Mouse (Mus musculus): ENCODE measurements around the gene Cyp2a22. TPM values are rescaled to one million over a fixed set of nuclear protein-coding genes. Genes with fewer than 3 reads are reported as not detected.
"Not testable (repeated sequence)": the region's sequence is repeated elsewhere in the genome, so short reads cannot be mapped to it uniquely, and the experiment has no call there.

Gene Cyp2a22
- not detected in 2 replicates for polyA plus RNA-seq (2015; fragmentation: Nextera tagmentation; extraction: Ambion mirVana)

DNA sequence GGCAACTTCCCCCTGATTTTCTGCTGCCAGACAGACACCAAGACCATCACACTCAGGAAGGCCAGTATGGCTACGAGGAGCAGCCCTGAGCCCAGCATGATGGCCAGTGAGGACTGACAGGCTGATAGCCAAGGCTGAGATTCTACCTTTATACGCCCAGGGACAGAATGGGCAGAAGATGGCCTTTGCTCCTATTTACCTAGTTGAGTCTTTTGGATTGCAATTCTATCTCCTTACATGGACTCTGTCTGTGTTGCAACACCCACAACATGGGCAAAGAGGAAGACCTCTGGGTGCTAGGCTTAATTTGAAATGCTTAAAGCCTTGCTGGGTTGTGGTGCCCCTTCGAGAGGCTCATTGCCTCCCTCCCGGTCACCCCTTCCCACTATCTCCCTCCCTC lies at the start of gene Cyp2a22:
TSS of gene Cyp2a22 (minus strand) at position 123 of the 400 bp plus-strand sequence.
- H3K4me2 ChIP-seq, result no peak within 1 kb of the TSS
- H3K4me3 ChIP-seq (replicated peaks), result no peak within 1 kb of the TSS
- no peak within 1 kb of the TSS for H3K9ac ChIP-seq
- H3K36me3 ChIP-seq, result no peaks in the 10 kb centered on the region
- no peaks in the 10 kb centered on the region for H3K4me1 ChIP-seq
- H3K27me3 ChIP-seq (replicated peaks), result no peaks in the 10 kb centered on the region
- no peak within 1 kb of the TSS for H3K27ac ChIP-seq
- ATAC-seq (ENCODE audit: insufficient read depth, low FRiP score, low read depth), result no peak
- 76% methylated on average over 4 of the region's 4 CpGs for whole genome bisulfite sequencing
- H3K9me3 ChIP-seq, result no peaks in the 10 kb centered on the region

DNA sequence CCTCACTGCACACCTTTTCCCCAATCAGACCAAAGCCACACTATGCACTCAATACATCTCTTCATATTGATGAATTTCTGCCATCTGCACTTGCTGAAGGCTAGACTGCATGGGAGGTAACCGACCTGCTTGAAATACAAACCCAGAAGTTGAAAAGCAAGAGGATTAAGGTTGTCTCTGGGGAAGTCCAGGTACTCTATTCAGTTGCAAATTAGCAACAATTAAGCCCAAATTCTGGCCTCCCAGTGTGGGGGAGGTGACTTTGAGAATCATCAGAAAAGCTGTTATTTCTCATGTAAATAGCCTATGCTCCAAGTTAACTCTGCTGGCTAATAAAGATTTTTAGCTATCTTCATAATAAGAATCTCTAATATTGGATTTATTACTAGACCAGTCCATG lies 44.0 kb upstream of the Cyp2a22 start:
- WGBS, result 40% methylated on average over 1 of the region's 1 CpGs
- H3K4me2 ChIP-seq, result not testable (repeated sequence)

DNA sequence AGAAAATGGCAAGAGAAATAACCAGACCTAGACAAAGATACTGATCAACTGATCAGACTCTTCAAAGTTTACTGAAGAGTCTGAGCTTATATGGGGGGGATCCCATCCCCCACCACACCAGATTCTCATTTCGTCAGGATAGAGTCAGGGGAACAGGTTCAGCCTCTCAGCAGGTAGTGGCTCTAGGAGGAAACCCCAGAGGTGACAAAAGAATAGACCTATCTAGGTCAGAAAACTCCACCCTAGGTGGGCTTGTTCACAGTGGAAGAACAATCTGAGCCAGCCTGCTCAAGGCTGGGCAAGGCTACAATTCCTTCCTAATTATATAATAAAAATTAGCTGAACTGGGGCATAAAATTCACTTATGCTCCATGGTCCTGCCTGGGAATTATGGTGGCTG lies 43.4 kb upstream of the Cyp2a22 start:
- Histone ChIP-seq H3K4me2 (no peak overlapping the region), H3K27me3 (replicated peaks) (no peaks in the 10 kb centered on the region), H3K9me3 (no peaks in the 10 kb centered on the region), H3K4me3 (replicated peaks) (no peak overlapping the region), H3K27ac (no peak overlapping the region), H3K9ac (no peak overlapping the region), H3K4me1 (no peaks in the 10 kb centered on the region), H3K36me3 (no peaks in the 10 kb centered on the region)
- 31% methylated on average over 1 of the region's 1 CpGs for WGBS
- no peak for ATAC-seq (ENCODE audit: insufficient read depth, low FRiP score, low read depth)

More for the DNA sequence above, 44.0 kb upstream of the Cyp2a22 start:
- H3K9me3 ChIP-seq; H3K4me3 ChIP-seq (replicated peaks); H3K9ac ChIP-seq; H3K27me3 ChIP-seq (replicated peaks); H3K27ac ChIP-seq; ATAC-seq (ENCODE audit: insufficient read depth, low FRiP score, low read depth); H3K4me1 ChIP-seq; H3K36me3 ChIP-seq: not testable (repeated sequence)

DNA sequence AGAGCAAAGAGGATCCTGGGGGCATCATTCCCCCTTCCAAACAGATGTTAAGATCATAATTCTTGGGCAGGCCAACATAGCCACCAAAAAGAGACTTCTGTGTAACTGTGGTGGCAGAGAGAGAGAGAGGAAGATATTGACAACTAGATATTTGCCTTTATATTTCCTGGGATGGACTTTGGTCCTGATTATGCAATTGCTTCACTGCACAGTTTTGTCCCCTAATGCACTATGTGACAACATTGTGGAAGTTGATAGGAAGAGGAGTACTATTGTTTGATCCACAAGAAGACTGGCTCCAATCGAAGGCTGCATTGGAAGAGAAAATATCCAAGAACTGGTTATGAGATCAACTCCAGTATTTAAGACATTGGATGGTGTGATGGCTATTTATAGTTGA lies 42.8 kb upstream of the Cyp2a22 start:
- H3K4me1 ChIP-seq; H3K27me3 ChIP-seq (replicated peaks); H3K36me3 ChIP-seq; H3K4me3 ChIP-seq (replicated peaks); H3K4me2 ChIP-seq; ATAC-seq (ENCODE audit: insufficient read depth, low FRiP score, low read depth); H3K9ac ChIP-seq; H3K9me3 ChIP-seq; H3K27ac ChIP-seq: not testable (repeated sequence)
- WGBS, result 62% methylated on average over 1 of the region's 1 CpGs

DNA sequence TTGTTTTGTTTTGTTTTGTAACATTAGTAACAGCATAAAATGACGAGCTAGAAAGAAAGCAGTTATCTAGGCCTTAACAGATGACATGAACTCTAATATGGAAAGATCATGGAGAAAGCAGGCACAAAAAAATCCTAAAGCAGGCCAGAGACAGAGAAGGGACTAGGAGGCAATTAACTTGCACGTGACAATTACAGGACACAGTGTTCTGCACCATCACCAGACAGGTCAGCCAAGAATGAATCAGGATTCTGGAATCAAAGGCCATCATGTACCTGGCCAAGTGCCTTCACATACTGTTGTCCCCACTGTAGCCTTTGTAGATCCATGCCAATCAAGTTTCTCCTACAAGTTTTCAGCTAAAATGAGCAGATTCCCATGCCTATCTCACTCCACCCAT lies 42.3 kb upstream of the Cyp2a22 start:
- H3K9me3 ChIP-seq; H3K9ac ChIP-seq; H3K36me3 ChIP-seq; ATAC-seq (ENCODE audit: insufficient read depth, low FRiP score, low read depth); H3K4me3 ChIP-seq (replicated peaks); H3K4me1 ChIP-seq; H3K4me2 ChIP-seq; H3K27me3 ChIP-seq (replicated peaks); H3K27ac ChIP-seq: not testable (repeated sequence)
- 76% methylated on average over 2 of the region's 2 CpGs for WGBS

DNA sequence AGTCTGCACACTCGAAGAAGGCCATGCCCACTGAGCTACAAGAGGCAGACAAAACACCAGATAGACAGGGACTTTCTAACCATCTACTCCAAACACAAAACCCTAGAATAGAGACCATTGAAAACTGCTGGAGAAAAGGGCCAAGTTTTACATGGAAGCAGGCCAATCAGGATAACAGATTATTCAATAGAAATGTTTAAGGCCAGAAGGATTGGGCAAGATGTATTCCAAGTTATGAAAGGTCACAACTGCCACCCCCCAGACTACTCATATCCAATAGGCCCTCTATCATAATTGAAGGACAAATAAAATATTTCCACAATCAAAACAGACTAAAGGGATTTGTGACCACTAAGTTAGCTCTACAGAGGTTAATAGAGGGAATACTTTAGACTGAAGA lies 23.2 kb upstream of the Cyp2a22 start:
- not testable (repeated sequence) for ATAC-seq (ENCODE audit: insufficient read depth, low FRiP score, low read depth); H3K9ac ChIP-seq; H3K4me3 ChIP-seq (replicated peaks); H3K27ac ChIP-seq; H3K36me3 ChIP-seq; H3K4me2 ChIP-seq; H3K4me1 ChIP-seq; H3K9me3 ChIP-seq; H3K27me3 ChIP-seq (replicated peaks)
- 56% methylated on average over 1 of the region's 1 CpGs for WGBS

DNA sequence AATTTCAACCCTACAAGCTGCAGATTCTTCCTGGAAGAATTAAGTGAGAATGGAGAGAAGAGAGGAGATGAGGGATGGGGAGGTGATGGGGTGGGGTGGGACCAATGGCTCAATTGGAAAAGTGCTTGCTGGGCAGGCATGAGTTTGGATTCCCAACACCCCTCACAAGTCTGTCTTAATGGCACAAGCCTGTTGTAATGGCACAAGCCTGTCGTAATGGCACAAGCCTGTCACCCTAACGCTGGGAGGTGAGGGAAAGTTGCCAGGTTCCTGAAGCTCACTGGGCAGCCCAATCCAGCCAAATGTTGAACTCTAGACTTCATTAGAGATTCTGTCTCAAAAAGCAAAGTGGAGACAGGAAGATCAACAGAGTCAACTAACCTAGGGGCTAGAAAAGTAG lies 14.1 kb upstream of the Cyp2a22 start:
- H3K27me3 ChIP-seq (replicated peaks); H3K9me3 ChIP-seq; H3K4me2 ChIP-seq; H3K4me1 ChIP-seq; ATAC-seq (ENCODE audit: insufficient read depth, low FRiP score, low read depth); H3K4me3 ChIP-seq (replicated peaks); H3K27ac ChIP-seq; H3K36me3 ChIP-seq; H3K9ac ChIP-seq: not testable (repeated sequence)
- WGBS, result 86% methylated on average over 2 of the region's 2 CpGs

DNA sequence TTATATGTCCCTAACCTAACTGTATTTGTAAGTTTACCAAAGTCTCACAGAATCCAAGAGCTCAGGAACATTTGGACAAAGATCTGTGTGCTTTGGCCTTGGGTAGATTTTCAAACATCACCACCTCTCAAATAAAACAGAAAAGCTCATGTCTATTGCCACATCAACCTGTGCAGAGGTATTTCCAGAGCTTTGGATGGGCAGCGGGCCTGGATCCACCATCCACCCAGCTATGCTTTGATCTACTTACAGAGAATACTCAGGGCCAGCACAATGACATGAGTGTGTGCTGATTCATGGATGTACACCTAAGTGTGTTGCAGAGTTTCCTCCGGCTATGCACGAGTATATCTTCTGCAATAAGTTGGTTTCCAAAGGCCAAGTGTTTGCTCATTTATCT lies 13.5 kb upstream of the Cyp2a22 start:
- H3K36me3 ChIP-seq; H3K4me1 ChIP-seq; H3K27me3 ChIP-seq (replicated peaks); H3K9ac ChIP-seq; ATAC-seq (ENCODE audit: insufficient read depth, low FRiP score, low read depth); H3K27ac ChIP-seq; H3K4me2 ChIP-seq; H3K4me3 ChIP-seq (replicated peaks); H3K9me3 ChIP-seq: not testable (repeated sequence)
- WGBS, result 74% methylated on average over 3 of the region's 3 CpGs

DNA sequence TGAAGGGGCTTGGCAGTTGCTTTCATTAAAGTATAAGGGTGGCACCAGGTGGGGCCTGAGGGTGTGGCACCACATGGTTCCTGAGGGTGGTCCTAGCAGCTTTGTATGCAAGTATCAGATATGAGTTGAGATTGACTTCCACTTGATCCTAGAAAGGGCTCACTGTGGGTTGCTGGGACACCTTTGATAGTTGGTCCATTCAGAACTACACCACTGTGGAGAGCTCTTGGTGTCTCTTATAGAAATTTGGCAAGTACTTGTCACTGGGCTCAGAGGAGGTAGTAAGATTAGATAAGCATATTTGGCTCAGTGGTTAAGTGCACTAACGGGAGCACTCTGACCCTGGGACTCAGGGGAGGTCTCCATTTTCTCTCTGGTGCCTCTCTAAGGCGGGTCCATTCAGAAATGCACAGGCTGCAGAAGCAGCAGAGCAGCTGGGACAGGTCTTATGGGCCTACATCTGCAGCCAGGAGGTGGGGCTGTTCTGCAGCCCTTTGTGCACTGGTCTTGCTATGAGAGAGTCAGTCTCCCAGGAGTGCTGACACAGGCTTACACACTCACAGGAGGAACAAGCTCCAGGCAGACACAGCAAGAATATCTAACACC lies 2.2 kb upstream of the Cyp2a22 start:
- WGBS, result 29% methylated on average over 2 of the region's 2 CpGs
- H3K4me2 ChIP-seq; H3K9ac ChIP-seq; ATAC-seq (ENCODE audit: insufficient read depth, low FRiP score, low read depth); H3K27me3 ChIP-seq (replicated peaks); H3K27ac ChIP-seq; H3K36me3 ChIP-seq; H3K9me3 ChIP-seq; H3K4me3 ChIP-seq (replicated peaks); H3K4me1 ChIP-seq: not testable (repeated sequence)

DNA sequence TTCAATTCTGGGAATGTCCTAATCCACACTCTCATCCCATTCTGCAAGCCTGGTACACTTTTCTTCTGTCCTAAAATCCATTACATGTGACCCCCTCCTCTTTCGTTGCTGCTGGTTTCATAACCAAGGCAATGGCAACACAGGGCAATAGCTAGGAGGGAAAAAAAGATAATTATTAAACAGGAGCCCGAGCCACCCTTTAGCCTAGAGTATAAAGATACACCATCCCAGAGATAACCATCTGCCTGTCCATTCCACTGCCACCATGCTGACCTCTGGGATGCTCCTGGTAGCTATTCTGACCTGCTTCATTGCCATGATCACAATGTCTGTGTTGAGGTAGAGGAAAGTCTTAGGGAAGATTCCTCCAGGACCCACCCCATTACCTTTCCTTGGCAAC lies 22.1 kb downstream of the Cyp2a22 start:
- 66% methylated on average over 2 of the region's 2 CpGs for WGBS
- H3K27ac ChIP-seq; H3K4me1 ChIP-seq; H3K9ac ChIP-seq; ATAC-seq (ENCODE audit: insufficient read depth, low FRiP score, low read depth); H3K27me3 ChIP-seq (replicated peaks); H3K4me3 ChIP-seq (replicated peaks); H3K36me3 ChIP-seq; H3K9me3 ChIP-seq; H3K4me2 ChIP-seq: not testable (repeated sequence)

Other genes starting within 250 kb of the Cyp2a22 start
- gene Cyp2b19, start 182.2 kb downstream of the Cyp2a22 start, polyA plus RNA-seq (2015; fragmentation: Nextera tagmentation; extraction: Ambion mirVana), result 0.09 TPM in 1 of 2 replicates, not detected in the other
- not detected in 2 replicates for gene Cyp2g1, start 130.5 kb downstream of the Cyp2a22 start, polyA plus RNA-seq (2015; fragmentation: Nextera tagmentation; extraction: Ambion mirVana)
- gene Cyp2a5, start 104.1 kb downstream of the Cyp2a22 start, polyA plus RNA-seq (2015; fragmentation: Nextera tagmentation; extraction: Ambion mirVana), result 0.23 and 1.1 TPM in 2 replicates
- gene Cyp2a12, start 89.7 kb upstream of the Cyp2a22 start, polyA plus RNA-seq (2015; fragmentation: Nextera tagmentation; extraction: Ambion mirVana), result 0.18 TPM in 1 of 2 replicates, not detected in the other
- gene Cyp2f2, start 180.5 kb upstream of the Cyp2a22 start, polyA plus RNA-seq (2015; fragmentation: Nextera tagmentation; extraction: Ambion mirVana), result 57.7 and 91.6 TPM in 2 replicates
- gene Cyp2t4, start 214.3 kb upstream of the Cyp2a22 start, polyA plus RNA-seq (2015; fragmentation: Nextera tagmentation; extraction: Ambion mirVana), result not detected in 2 replicates
- 68.9 and 73.7 TPM in 2 replicates for gene Egln2, start 227.4 kb upstream of the Cyp2a22 start, polyA plus RNA-seq (2015; fragmentation: Nextera tagmentation; extraction: Ambion mirVana)
- gene Rab4b, start 239.5 kb upstream of the Cyp2a22 start, polyA plus RNA-seq (2015; fragmentation: Nextera tagmentation; extraction: Ambion mirVana), result 63.5 and 65.3 TPM in 2 replicates
- 0.59 TPM in 1 of 2 replicates, not detected in the other for gene Gm21983, start 241.7 kb upstream of the Cyp2a22 start, polyA plus RNA-seq (2015; fragmentation: Nextera tagmentation; extraction: Ambion mirVana)
- 12.3 and 21.2 TPM in 2 replicates for gene Mia, start 241.8 kb upstream of the Cyp2a22 start, polyA plus RNA-seq (2015; fragmentation: Nextera tagmentation; extraction: Ambion mirVana)